Mouse (Mus musculus) midbrain, embryonic 14.5 days (tissue): Measurements from ENCODE around the gene Cdh23. TPM values are rescaled to one million over a fixed set of nuclear protein-coding genes. Genes with fewer than 3 reads are reported as not detected.

Experiments used
- ATAC-seq: fragments of 200-750 bp; cut with Nextera tagmentation; 2 replicates; pipeline ENCODE4 v1.8.0; 2017; ENCODE audit warnings: moderate number of reproducible peaks, moderate library complexity; ENCODE audit not compliant: low FRiP score, low TSS enrichment
- DNase-seq: peaks from one replicate; pipeline ENCODE4 v3.0.0-alpha.2; 2015
- H3K27ac ChIP-seq: fragments of 300-500 bp; sonication (generic); replicated peaks from 2 replicates; pipeline ENCODE4 v1.5.1; 2014; ENCODE audit warnings: mild to moderate bottlenecking, low read depth, low read length, moderate library complexity
- H3K27me3 ChIP-seq: fragments of 300-500 bp; sonication (generic); 2 replicates; pipeline ENCODE4 v1.6.1; 2014; ENCODE audit warnings: low read length, control low read depth, mixed read lengths; ENCODE audit not compliant: control insufficient read depth, insufficient read depth
- H3K36me3 ChIP-seq: fragments of 300-500 bp; sonication (generic); 2 replicates; pipeline ENCODE4 v1.6.1; 2014; ENCODE audit warnings: low read length, control low read depth; ENCODE audit not compliant: control insufficient read depth, insufficient read depth
- H3K4me1 ChIP-seq: fragments of 300-500 bp; sonication (generic); 2 replicates; pipeline ENCODE4 v1.6.1; 2014; ENCODE audit warnings: mild to moderate bottlenecking, antibody characterized with exemption, low read length, control low read depth; ENCODE audit not compliant: control insufficient read depth, insufficient read depth
- H3K4me2 ChIP-seq: fragments of 300-500 bp; sonication (generic); 2 replicates; pipeline ENCODE4 v1.6.1; 2014; ENCODE audit warnings: mild to moderate bottlenecking, low read length, moderate library complexity
- H3K4me3 ChIP-seq: fragments of 300-500 bp; sonication (generic); replicated peaks from 2 replicates; pipeline ENCODE4 v1.5.1; 2014; ENCODE audit warnings: low read depth, low read length
- H3K9ac ChIP-seq: fragments of 300-500 bp; sonication (generic); replicated peaks from 2 replicates; pipeline ENCODE4 v1.6.1; 2014; ENCODE audit warnings: mild to moderate bottlenecking, low read length, moderate library complexity
- H3K9me3 ChIP-seq: fragments of 300-500 bp; sonication (generic); 2 replicates; pipeline ENCODE4 v1.6.1; 2016; ENCODE audit warnings: low read length, control low read depth, mixed read lengths; ENCODE audit not compliant: control insufficient read depth
- WGBS: fragments of 180-500 bp; shearing (Covaris S2); extraction: QIAGEN DNeasy Blood & Tissue Kit; methylation state at CpG from one replicate; pipeline ENCODE4 v1.1.7; 2014; 5-methylcytosine and 5-hydroxymethylcytosine counted together
- polyA plus RNA-seq: library from polyadenylated mRNA; unstranded; fragments of >200 nt; fragmentation: Nextera tagmentation; extraction: Ambion mirVana; gene quantifications from 2 replicates; pipeline ENCODE4 v1.2.1, GENCODE M21; 2014

Cdh23 gene
- polyA plus RNA-seq, 1 experiment from 2014 or later: 5.0 TPM

DNA sequence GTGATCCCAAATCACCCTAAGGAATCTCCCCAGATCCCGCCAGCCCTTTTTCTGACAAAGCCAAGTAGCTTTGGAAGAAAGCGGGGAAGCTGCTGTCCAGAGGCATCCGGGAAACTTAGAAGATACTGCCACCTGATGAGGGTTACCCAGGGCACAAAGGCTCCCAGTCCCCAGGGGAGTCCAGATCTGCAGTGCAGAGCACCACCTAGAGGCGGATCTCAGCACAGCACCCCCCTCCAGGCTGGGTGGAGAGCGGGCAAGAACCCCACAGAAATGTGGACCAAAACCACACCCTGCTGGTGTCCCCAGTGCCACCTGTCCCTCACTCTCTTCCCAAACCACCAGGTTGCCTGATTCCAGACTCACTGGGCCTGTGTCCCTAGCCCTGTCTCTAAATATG lies 685 bp upstream of the Cdh23 start:
- Histone ChIP-seq H3K4me1 (no peaks in the 10 kb centered on the region), H3K9me3 (no peaks in the 10 kb centered on the region), H3K36me3 (no peaks in the 10 kb centered on the region), H3K4me2 (no peak overlapping the region), H3K4me3 (no peak overlapping the region), H3K9ac (no peak overlapping the region), H3K27ac (no peak overlapping the region), H3K27me3 (no peaks in the 10 kb centered on the region; the same call in 1 of the 2 replicates)
- ATAC-seq: no peak; the same call in 1 of the 2 replicates
- WGBS: 19% methylated on average over 5 of the region's 5 CpGs
- DNase-seq: peak; percentile 72

- no peak overlapping the region for H3K4me2 ChIP-seq
- 75% methylated on average over 20 of the region's 20 CpGs for WGBS
- H3K9ac ChIP-seq: no peak overlapping the region
- no peaks in the 10 kb centered on the region for H3K4me1 ChIP-seq
- H3K27me3 ChIP-seq: peaks cover 18% of the 10 kb centered on the region
- ATAC-seq (peak; percentile 57; the same call in 1 of the 2 replicates), DNase-seq (peak; percentile 73)
- H3K4me3 ChIP-seq: no peak overlapping the region
- no peaks in the 10 kb centered on the region for H3K36me3 ChIP-seq
- peak overlapping the region; percentile 13; the same call in 1 of the 2 replicates for H3K27ac ChIP-seq
- no peaks in the 10 kb centered on the region for H3K9me3 ChIP-seq
Measured at GRCm38 (mm10) chr10:60691671-60692390, 4.5 kb downstream of the Cdh23 start.

DNA sequence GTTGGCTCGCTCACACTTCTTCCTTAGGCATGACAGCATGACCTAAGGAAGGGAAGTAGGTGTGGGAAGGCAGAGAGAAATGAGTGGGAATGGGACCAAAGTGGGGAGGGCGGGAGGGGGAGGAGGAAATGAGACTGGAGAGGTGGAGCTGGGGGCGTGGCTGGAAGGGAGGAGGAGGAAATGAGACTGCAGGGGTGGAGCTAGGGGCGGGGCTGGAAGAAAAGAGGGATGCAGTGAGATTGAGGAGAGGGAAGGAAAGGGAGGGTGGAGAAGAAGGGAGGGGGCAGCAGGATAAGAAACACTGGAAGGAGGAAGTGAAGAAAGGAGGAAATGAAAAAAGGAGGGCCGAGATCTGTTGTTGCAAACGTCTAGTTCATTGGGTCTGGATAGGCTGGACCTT lies 5.3 kb downstream of the Cdh23 start:
- Histone ChIP-seq H3K4me1 (peaks cover 6% of the 10 kb centered on the region; the same call in 1 of the 2 replicates), H3K4me2 (no peak overlapping the region), H3K36me3 (no peaks in the 10 kb centered on the region), H3K4me3 (no peak overlapping the region), H3K27ac (no peak overlapping the region), H3K9me3 (no peaks in the 10 kb centered on the region), H3K27me3 (peaks cover 26% of the 10 kb centered on the region), H3K9ac (no peak overlapping the region)
- 60% methylated on average over 6 of the region's 6 CpGs for WGBS
- ATAC-seq (no peak), DNase-seq (no peak)

DNA sequence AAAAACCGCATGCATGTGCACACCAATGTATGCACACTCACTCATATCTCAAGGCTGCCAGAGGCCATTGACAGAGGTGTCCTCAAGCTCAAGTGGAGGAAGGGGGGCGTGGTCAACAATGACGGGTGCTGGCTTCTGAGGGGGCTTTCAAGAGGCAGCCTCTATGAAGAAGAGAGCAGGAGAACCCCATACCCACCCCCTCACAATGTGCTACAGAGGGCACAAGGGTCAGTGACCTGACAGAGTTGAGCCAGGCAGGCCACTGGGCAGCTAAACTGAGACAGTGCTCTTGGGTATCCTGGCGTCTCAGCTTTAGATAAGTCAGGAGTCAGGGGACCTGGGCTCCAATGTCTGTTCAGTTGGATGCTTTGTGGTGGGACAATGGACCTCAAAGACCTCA lies 6.9 kb downstream of the Cdh23 start:
- 83% methylated on average over 4 of the region's 4 CpGs for WGBS
- DNase-seq (no peak), ATAC-seq (no peak)
- Histone ChIP-seq H3K4me1 (peaks cover 9% of the 10 kb centered on the region; the same call in 1 of the 2 replicates), H3K27ac (no peak overlapping the region), H3K9ac (no peak overlapping the region), H3K4me2 (no peak overlapping the region), H3K36me3 (no peaks in the 10 kb centered on the region), H3K27me3 (peaks cover 42% of the 10 kb centered on the region), H3K9me3 (no peaks in the 10 kb centered on the region), H3K4me3 (no peak overlapping the region)

DNA sequence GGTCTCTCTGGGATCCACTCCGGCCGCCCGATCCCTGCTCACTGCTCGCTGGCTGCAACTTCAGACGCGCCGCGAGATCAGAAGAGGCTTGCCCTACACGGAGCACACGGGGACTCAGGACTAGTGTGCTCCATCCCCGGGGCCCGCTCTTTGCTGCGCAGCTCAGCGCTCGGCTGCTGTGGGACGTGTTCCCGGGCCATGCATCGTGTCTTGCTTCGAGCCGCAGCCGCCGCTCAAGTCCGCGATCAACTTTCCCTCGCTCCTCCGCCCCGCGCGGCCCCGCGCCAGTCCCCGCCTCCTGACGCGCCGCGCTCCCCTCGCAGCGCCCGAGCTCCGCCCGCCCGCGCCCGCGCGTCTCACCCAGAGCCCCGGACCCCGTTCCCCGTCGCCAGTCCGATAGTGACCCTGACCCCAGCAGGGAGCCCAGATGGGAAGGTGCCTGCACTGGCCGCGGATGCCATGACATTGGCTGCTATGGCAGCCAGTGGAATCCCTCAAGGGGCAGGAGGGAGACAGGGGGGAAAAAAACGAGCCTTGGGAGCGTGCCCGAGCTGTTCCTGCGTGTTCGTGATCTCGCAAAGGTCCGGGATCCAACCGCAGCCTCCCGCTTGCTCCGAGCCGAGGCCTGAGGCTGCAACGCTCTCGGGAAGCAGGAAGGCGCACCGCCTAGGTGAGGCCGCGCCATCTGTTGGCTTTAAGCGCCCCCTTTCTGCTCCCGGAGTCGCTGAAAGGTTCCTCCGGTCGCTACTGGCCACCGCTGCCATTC lies 9.1 kb downstream of the Cdh23 start:
- Histone ChIP-seq H3K9ac (peak overlapping the region; percentile 61), H3K36me3 (no peaks in the 10 kb centered on the region), H3K27me3 (peaks cover 48% of the 10 kb centered on the region), H3K27ac (no peak overlapping the region), H3K4me1 (peaks cover 9% of the 10 kb centered on the region; the same call in 1 of the 2 replicates), H3K4me2 (peak overlapping the region; percentile 99), H3K9me3 (no peaks in the 10 kb centered on the region), H3K4me3 (peak overlapping the region; percentile 56)
- WGBS: under 1% methylated on average over 76 of the region's 76 CpGs
- ATAC-seq (peak; percentile 55; the same call in 1 of the 2 replicates), DNase-seq (peak; percentile 88)

DNA sequence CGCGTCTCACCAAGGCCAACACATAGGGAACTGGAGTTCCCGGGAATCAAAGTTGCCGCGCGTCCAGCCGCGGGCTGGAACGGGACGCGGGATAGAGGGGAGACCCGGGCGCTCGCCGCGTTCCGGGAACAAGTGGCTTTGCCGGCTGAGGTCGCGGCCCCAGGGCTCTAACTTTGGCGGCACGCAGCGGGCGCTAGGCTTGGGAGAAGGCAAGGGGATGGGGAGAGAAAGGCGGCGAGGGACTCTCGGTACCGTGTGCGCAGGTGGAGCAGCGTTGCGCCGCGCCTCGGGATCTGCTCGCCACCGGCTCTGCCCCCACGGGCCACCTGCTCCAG lies 9.7 kb downstream of the Cdh23 start:
- no peaks in the 10 kb centered on the region for H3K9me3 ChIP-seq
- peaks cover 9% of the 10 kb centered on the region; the same call in 1 of the 2 replicates for H3K4me1 ChIP-seq
- no peak for ATAC-seq
- peak overlapping the region; percentile 61; the same call in 1 of the 2 replicates for H3K9ac ChIP-seq
- peak overlapping the region; percentile 56 for H3K4me3 ChIP-seq
- H3K4me2 ChIP-seq: peak overlapping the region; percentile 99
- DNase-seq: peak; percentile 42
- under 1% methylated on average over 37 of the region's 37 CpGs for WGBS
- H3K27ac ChIP-seq: no peak overlapping the region
- peaks cover 48% of the 10 kb centered on the region for H3K27me3 ChIP-seq
- H3K36me3 ChIP-seq: no peaks in the 10 kb centered on the region

- Histone ChIP-seq H3K4me2 (peak overlapping the region; percentile 99), H3K27me3 (peaks cover 48% of the 10 kb centered on the region), H3K27ac (no peak overlapping the region), H3K4me1 (peaks cover 9% of the 10 kb centered on the region; the same call in 1 of the 2 replicates), H3K9ac (peak overlapping the region; percentile 61; the same call in 1 of the 2 replicates), H3K36me3 (no peaks in the 10 kb centered on the region), H3K9me3 (no peaks in the 10 kb centered on the region), H3K4me3 (peak overlapping the region; percentile 56)
- ATAC-seq (no peak), DNase-seq (peak; percentile 23)
- WGBS: 5% methylated on average over 50 of the region's 50 CpGs
Measured at GRCm38 (mm10) chr10:60685764-60686640, 10.3 kb downstream of the Cdh23 start.

DNA sequence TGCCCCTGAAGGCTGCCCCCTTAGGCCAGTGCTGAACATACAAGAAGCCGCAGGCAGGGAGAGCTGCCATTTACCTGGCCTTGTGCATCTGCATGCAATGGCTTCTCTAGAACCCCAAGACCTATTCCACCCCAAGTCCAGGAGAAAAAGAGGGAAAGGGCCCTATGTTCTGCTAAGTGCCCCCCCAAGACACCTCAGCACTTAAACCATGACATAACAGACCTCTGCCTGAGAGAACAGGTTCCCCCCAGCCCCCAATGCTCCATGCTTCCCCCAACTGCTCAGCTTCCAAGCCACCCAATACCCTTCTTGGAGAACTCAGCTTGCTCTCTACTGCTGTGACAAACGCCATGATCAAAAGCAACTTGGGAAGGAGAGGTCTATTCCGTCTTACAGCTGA lies 17.4 kb downstream of the Cdh23 start:
- Histone ChIP-seq H3K4me3 (no peak overlapping the region), H3K9me3 (no peaks in the 10 kb centered on the region), H3K4me1 (no peaks in the 10 kb centered on the region), H3K27me3 (peaks cover 2% of the 10 kb centered on the region; the same call in 1 of the 2 replicates), H3K27ac (no peak overlapping the region), H3K4me2 (no peak overlapping the region), H3K9ac (no peak overlapping the region), H3K36me3 (no peaks in the 10 kb centered on the region)
- no peak for ATAC-seq
- no peak for DNase-seq
- 78% methylated on average over 3 of the region's 3 CpGs for WGBS
